Mouse (Mus musculus): ENCODE measurements around the gene Ulk4.

DNA sequence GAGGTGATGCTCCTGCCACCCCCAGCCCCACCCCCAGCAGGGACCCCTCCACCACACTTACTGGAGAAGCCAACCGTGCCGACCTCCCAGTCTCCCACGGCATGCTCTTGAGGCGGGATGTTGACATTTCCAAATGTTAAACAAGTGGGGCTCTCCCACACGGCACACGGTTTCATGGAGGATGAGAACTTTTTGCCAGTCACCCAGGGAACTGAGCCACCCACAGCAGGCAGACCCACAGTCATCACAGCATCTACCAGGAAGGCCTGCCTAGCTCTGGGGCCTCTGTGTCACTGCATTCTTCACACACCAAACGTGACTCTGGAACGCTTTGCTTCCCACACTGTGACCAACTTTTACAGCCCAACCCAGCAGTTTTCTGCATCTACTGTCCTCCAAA is 152.3 kb downstream of the Ulk4 start:
- TF ChIP-seq CTCF (IDR thresholded peaks at IDR 0.05), result no peak
- TF ChIP-seq POLR2A (IDR thresholded peaks at IDR 0.05; ENCODE audit: insufficient read depth, low read depth, low read length), result no peak
